Mouse (Mus musculus): ENCODE results near the gene Bckdhb.

GRCm38 (mm10) chr9:84090316-84091063, 165.5 kb downstream of the Bckdhb start:
- no peak for TF ChIP-seq CTCF (IDR thresholded peaks at IDR 0.05; ENCODE audit: borderline replicate concordance, extremely low read depth, insufficient read depth, insufficient read length)
- no peak for TF ChIP-seq POLR2A (IDR thresholded peaks at IDR 0.05; ENCODE audit: borderline replicate concordance, extremely low read depth, insufficient read depth, insufficient read length, poor library complexity, severe bottlenecking)
